Mouse (Mus musculus): Measurements from ENCODE around the gene Unc45b. TPM values are rescaled to one million over a fixed set of nuclear protein-coding genes. Genes with fewer than 3 reads are reported as not detected.

The Unc45b gene
- polyA plus RNA-seq, 2 experiments, result 17.8 to 24.7 TPM

DNA sequence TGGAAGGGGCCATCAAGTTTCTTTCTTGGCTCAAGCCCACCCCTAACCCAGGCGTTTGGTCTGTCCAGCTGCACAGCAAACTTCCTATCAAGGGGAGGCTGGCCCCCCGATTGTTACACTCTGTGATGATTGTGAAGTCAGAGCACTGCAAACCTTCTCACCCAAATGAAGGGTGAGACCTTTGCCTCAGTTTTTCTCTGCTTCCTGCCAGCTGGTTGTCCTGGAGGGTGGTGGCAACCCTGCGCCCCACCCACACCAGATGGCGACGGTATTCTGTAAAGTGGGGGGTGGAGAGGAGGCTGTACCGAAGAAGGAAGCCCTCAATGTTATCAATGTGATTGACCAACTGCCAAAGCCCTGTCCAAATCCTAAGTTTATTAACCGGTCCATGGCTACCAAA is 18.4 kb upstream of the Unc45b start, which contains the start of gene Fndc8:
Gene Fndc8, plus strand, starts transcription at position 189 of the 400 bp plus-strand sequence.
- WGBS, result 47% methylated on average over 7 of the region's 7 CpGs
- H3K36me3 ChIP-seq (ENCODE audit: control insufficient read depth, insufficient read depth, low read length), result no peaks in the 10 kb centered on the region

DNA sequence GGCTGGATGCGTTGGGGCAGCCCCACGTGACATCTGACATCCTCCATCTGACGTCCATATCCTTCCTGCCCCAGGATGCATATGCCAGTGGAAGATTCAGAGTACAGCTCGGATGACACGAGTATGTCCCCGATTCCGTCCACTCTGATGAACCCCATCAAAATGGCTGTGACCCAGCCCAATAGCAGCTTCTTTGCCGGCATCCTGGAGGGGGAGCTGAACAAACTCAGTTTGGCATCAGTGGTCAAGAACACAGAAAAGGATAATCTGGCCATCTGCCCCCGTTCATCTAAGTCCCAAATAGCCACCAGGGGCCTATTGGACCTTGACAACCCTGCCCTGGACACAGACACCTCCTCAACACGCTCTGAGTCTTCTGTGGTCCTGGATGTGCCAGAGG is 12.9 kb upstream of the Unc45b start:
- TF ChIP-seq POLR2A (IDR thresholded peaks at IDR 0.05; ENCODE audit: borderline replicate concordance, extremely low read depth, insufficient read depth, insufficient read length), result no peak
- Histone ChIP-seq H3K4me1 (ENCODE audit: control insufficient read depth, insufficient read depth, low read length) (no peaks in the 10 kb centered on the region), H3K9me3 (ENCODE audit: control insufficient read depth, low read length) (no peaks in the 10 kb centered on the region), H3K4me3 (replicated peaks; ENCODE audit: low read length) (no peak overlapping the region), H3K9ac (ENCODE audit: low read depth, low read length, severe bottlenecking) (no peak overlapping the region), H3K4me2 (replicated peaks; ENCODE audit: low read depth, low read length, severe bottlenecking) (no peak overlapping the region), H3K27me3 (ENCODE audit: control insufficient read depth, insufficient read depth, low read length) (no peaks in the 10 kb centered on the region), H3K27ac (replicated peaks; ENCODE audit: low read depth, low read length) (no peak overlapping the region), H3K36me3 (ENCODE audit: control insufficient read depth, insufficient read depth, low read length) (peaks cover 25% of the 10 kb centered on the region)
- no peak for DNase-seq (ENCODE audit: low spot score)
- no peak for ATAC-seq (ENCODE audit: low FRiP score, low read depth)
- 90% methylated on average over 10 of the region's 10 CpGs for WGBS

More for the DNA sequence above, 18.4 kb upstream of the Unc45b start, which contains the start of gene Fndc8:
- H3K27ac ChIP-seq (replicated peaks; ENCODE audit: low read depth, low read length), result no peak within 1 kb of the TSS
- no peak for DNase-seq (ENCODE audit: low spot score)
- H3K9ac ChIP-seq (ENCODE audit: low read depth, low read length, severe bottlenecking), result no peak within 1 kb of the TSS
- H3K4me2 ChIP-seq (replicated peaks; ENCODE audit: low read depth, low read length, severe bottlenecking), result no peak within 1 kb of the TSS
- H3K4me1 ChIP-seq (ENCODE audit: control insufficient read depth, insufficient read depth, low read length), result peaks cover 6% of the 10 kb centered on the region; the same call in 1 of the 2 replicates
- H3K9me3 ChIP-seq (ENCODE audit: control insufficient read depth, low read length), result no peaks in the 10 kb centered on the region
- ATAC-seq (ENCODE audit: low FRiP score, low read depth), result no peak
- TF ChIP-seq POLR2A (IDR thresholded peaks at IDR 0.05; ENCODE audit: borderline replicate concordance, extremely low read depth, insufficient read depth, insufficient read length), result no peak
- H3K4me3 ChIP-seq (replicated peaks; ENCODE audit: low read length), result no peak within 1 kb of the TSS
- no peaks in the 10 kb centered on the region for H3K27me3 ChIP-seq (ENCODE audit: control insufficient read depth, insufficient read depth, low read length)

DNA sequence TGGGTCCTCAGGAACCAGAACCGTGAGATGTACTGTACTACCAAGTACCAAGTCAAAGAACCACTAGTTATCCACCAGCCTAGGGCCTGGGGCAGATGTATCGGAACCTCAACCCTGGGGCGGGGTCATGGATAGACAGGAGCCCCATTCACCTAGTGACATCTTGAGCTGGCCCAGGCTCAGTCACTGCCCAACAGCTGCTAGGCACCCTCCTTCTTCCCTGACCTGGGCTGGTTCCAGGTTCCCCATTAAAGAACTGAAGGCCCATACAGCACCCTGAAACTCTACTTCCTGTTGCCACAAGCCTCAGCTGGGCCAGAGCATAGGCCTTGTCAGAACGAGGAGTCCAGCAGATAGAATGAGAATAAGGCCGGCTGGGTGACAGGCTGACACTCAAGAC is 10.6 kb upstream of the Unc45b start:
- ATAC-seq (ENCODE audit: low FRiP score, low read depth), result no peak
- H3K27ac ChIP-seq (replicated peaks; ENCODE audit: low read depth, low read length), result no peak overlapping the region
- no peak overlapping the region for H3K9ac ChIP-seq (ENCODE audit: low read depth, low read length, severe bottlenecking)
- 95% methylated on average over 5 of the region's 5 CpGs for WGBS
- no peak for DNase-seq (ENCODE audit: low spot score)
- no peaks in the 10 kb centered on the region for H3K9me3 ChIP-seq (ENCODE audit: control insufficient read depth, low read length)
- H3K4me1 ChIP-seq (ENCODE audit: control insufficient read depth, insufficient read depth, low read length), result no peaks in the 10 kb centered on the region
- no peak overlapping the region for H3K4me3 ChIP-seq (replicated peaks; ENCODE audit: low read length)
- no peak overlapping the region for H3K4me2 ChIP-seq (replicated peaks; ENCODE audit: low read depth, low read length, severe bottlenecking)
- TF ChIP-seq POLR2A (IDR thresholded peaks at IDR 0.05; ENCODE audit: borderline replicate concordance, extremely low read depth, insufficient read depth, insufficient read length), result no peak
- H3K36me3 ChIP-seq (ENCODE audit: control insufficient read depth, insufficient read depth, low read length), result peaks cover 47% of the 10 kb centered on the region
- no peaks in the 10 kb centered on the region for H3K27me3 ChIP-seq (ENCODE audit: control insufficient read depth, insufficient read depth, low read length)

DNA sequence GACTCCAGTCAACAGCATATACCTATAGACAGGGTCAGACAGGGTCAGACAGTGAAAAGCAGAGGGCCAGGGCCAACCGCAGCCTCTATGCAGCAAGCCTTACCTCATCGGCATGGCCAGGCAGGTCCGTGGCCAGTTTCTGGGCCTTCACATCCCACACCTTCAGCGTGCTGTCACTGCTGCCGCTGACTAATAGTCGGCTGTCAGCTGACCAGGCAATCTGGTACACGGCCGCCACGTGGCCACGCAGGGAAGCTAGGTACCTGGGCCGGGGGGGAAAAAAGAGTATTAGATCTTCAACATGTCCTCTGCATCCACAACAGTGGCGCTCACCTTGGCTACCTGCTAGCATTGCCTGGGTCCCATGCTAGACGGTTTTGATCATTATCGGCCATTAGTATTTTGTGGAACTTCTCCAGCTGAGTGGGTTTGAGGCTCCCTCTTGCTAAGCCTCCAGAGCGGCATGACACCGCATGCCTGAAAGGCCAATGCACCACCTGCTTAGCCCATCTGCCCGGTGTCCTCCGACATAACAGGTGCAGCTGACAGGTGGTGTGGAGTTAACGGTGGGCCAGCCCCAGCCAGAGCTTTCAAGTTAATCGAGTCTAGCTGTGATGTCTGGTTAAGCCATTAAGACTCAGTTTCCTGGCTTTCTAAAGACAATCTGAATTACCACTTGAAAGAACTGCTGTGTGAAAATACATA is 8.6 kb upstream of the Unc45b start:
- no peak overlapping the region for H3K9ac ChIP-seq (ENCODE audit: low read depth, low read length, severe bottlenecking)
- no peak for DNase-seq (ENCODE audit: low spot score)
- no peak overlapping the region for H3K27ac ChIP-seq (replicated peaks; ENCODE audit: low read depth, low read length)
- ATAC-seq (ENCODE audit: low FRiP score, low read depth), result no peak
- no peaks in the 10 kb centered on the region for H3K9me3 ChIP-seq (ENCODE audit: control insufficient read depth, low read length)
- no peaks in the 10 kb centered on the region for H3K4me1 ChIP-seq (ENCODE audit: control insufficient read depth, insufficient read depth, low read length)
- 86% methylated on average over 20 of the region's 20 CpGs for WGBS
- no peak overlapping the region for H3K4me3 ChIP-seq (replicated peaks; ENCODE audit: low read length)
- no peaks in the 10 kb centered on the region for H3K27me3 ChIP-seq (ENCODE audit: control insufficient read depth, insufficient read depth, low read length)
- H3K36me3 ChIP-seq (ENCODE audit: control insufficient read depth, insufficient read depth, low read length), result peaks cover 60% of the 10 kb centered on the region
- TF ChIP-seq POLR2A (IDR thresholded peaks at IDR 0.05; ENCODE audit: borderline replicate concordance, extremely low read depth, insufficient read depth, insufficient read length), result no peak
- H3K4me2 ChIP-seq (replicated peaks; ENCODE audit: low read depth, low read length, severe bottlenecking), result no peak overlapping the region

DNA sequence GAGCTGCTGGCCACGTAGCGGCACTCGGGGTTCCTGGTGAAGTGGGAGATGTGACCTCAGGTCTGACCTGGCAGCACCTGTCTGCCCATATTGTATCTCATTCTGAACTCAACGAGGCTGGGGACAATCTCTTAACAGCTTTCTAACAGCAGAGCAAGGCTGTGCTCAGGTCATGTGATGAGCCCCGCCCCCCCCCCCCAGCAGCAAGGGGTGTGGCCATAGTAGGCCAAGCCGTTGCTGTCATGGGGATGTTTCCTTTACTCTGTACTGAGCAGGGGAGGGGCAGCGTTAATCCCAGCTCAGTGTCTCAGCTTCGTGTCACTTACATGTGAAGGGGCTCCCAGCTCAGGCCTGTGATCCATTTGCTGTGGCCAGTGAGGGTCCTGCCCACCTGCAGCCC is 5.4 kb upstream of the Unc45b start:
- no peaks in the 10 kb centered on the region for H3K27me3 ChIP-seq (ENCODE audit: control insufficient read depth, insufficient read depth, low read length)
- no peak overlapping the region for H3K4me2 ChIP-seq (replicated peaks; ENCODE audit: low read depth, low read length, severe bottlenecking)
- no peak for TF ChIP-seq POLR2A (IDR thresholded peaks at IDR 0.05; ENCODE audit: borderline replicate concordance, extremely low read depth, insufficient read depth, insufficient read length)
- peaks cover 6% of the 10 kb centered on the region for H3K4me1 ChIP-seq (ENCODE audit: control insufficient read depth, insufficient read depth, low read length)
- H3K36me3 ChIP-seq (ENCODE audit: control insufficient read depth, insufficient read depth, low read length), result peaks cover 60% of the 10 kb centered on the region
- H3K9ac ChIP-seq (ENCODE audit: low read depth, low read length, severe bottlenecking), result no peak overlapping the region
- no peak overlapping the region for H3K27ac ChIP-seq (replicated peaks; ENCODE audit: low read depth, low read length)
- DNase-seq (ENCODE audit: low spot score), result no peak
- no peaks in the 10 kb centered on the region for H3K9me3 ChIP-seq (ENCODE audit: control insufficient read depth, low read length)
- no peak overlapping the region for H3K4me3 ChIP-seq (replicated peaks; ENCODE audit: low read length)
- ATAC-seq (ENCODE audit: low FRiP score, low read depth), result no peak
- 72% methylated on average over 8 of the region's 8 CpGs for WGBS

Data from limb, embryonic 14.5 days (tissue).